Mouse (Mus musculus) lung, embryonic 14.5 days (tissue): ENCODE measurements at regions not wholly inside any gene's neighbourhood (a gene's known extent, or its start where the extent isn't known, plus 50 kb on each side); places are given as distances from the start of the nearest gene placed in this dataset.

Experiments
- ATAC-seq: fragments of 200-750 bp; cut with Nextera tagmentation; 2 replicates; pipeline ENCODE4 v1.8.0; 2017; ENCODE audit warnings: mild to moderate bottlenecking, moderate TSS enrichment, moderate library complexity; ENCODE audit not compliant: insufficient read depth
- DNase-seq: peaks from one replicate; pipeline ENCODE4 v3.0.0-alpha.2; 2015
- H3K27ac ChIP-seq: fragments of 300-500 bp; sonication (generic); 2 replicates; pipeline ENCODE4 v1.5.1; 2014; ENCODE audit warnings: low read depth, mild to moderate bottlenecking, moderate library complexity
- H3K27me3 ChIP-seq: fragments of 300-500 bp; sonication (generic); 2 replicates; pipeline ENCODE4 v1.6.1; 2014; ENCODE audit warnings: low read length, control low read depth; ENCODE audit not compliant: insufficient read depth
- H3K36me3 ChIP-seq: fragments of 300-500 bp; sonication (generic); 2 replicates; pipeline ENCODE4 v1.6.1; 2014; ENCODE audit warnings: control low read depth; ENCODE audit not compliant: insufficient read depth
- H3K4me1 ChIP-seq: fragments of 300-500 bp; sonication (generic); 2 replicates; pipeline ENCODE4 v1.6.1; 2014; ENCODE audit warnings: antibody characterized with exemption, control low read depth; ENCODE audit not compliant: insufficient read depth
- H3K4me2 ChIP-seq: fragments of 300-500 bp; sonication (generic); 2 replicates; pipeline ENCODE4 v1.6.1; 2014; ENCODE audit warnings: mild to moderate bottlenecking
- H3K4me3 ChIP-seq: fragments of 300-500 bp; sonication (generic); 2 replicates; pipeline ENCODE4 v1.5.1; 2014; ENCODE audit warnings: low read depth, low read length
- H3K9ac ChIP-seq: fragments of 300-500 bp; sonication (generic); 2 replicates; pipeline ENCODE4 v1.6.1; 2014
- H3K9me3 ChIP-seq: fragments of 300-500 bp; sonication (generic); 2 replicates; pipeline ENCODE4 v1.6.1; 2016; ENCODE audit warnings: low read depth, low read length, control low read depth
- CTCF ChIP-seq: IDR thresholded peaks from 2 replicates; pipeline ENCODE4 v1.5.1; 2016; ENCODE audit warnings: antibody characterized with exemption, low read depth
- WGBS: fragments of 180-500 bp; shearing (Covaris S2); extraction: QIAGEN DNeasy Blood & Tissue Kit; methylation state at CpG from one replicate; pipeline ENCODE4 v1.1.7; 2014; 5-methylcytosine and 5-hydroxymethylcytosine counted together

- Histone ChIP-seq H3K9ac (no peak overlapping the region), H3K9me3 (no peaks in the 10 kb centered on the region), H3K4me2 (no peak overlapping the region), H3K27ac (no peak overlapping the region), H3K4me1 (no peaks in the 10 kb centered on the region), H3K36me3 (no peaks in the 10 kb centered on the region), H3K27me3 (no peaks in the 10 kb centered on the region), H3K4me3 (no peak overlapping the region)
- TF ChIP-seq CTCF, result no peak
- DNase-seq, result no peak
- ATAC-seq, result no peak
Measured at GRCm38 (mm10) chr8:7956745-7957144, 704.3 kb downstream of the Efnb2 start.

- no peak overlapping the region for H3K27ac ChIP-seq
- TF ChIP-seq CTCF, result no peak
- H3K4me2 ChIP-seq, result no peak overlapping the region
- DNase-seq (no peak), ATAC-seq (no peak)
- no peak overlapping the region for H3K4me3 ChIP-seq
- H3K4me1 ChIP-seq, result no peaks in the 10 kb centered on the region
- H3K36me3 ChIP-seq, result no peaks in the 10 kb centered on the region
- no peaks in the 10 kb centered on the region for H3K27me3 ChIP-seq
- no peaks in the 10 kb centered on the region for H3K9me3 ChIP-seq
- no peak overlapping the region for H3K9ac ChIP-seq
- 75% methylated on average over 3 of the region's 3 CpGs for WGBS
Measured at GRCm38 (mm10) chr8:7954851-7955250, 706.2 kb downstream of the Efnb2 start.

- Histone ChIP-seq H3K9me3 (no peaks in the 10 kb centered on the region), H3K27me3 (no peaks in the 10 kb centered on the region), H3K27ac (no peak overlapping the region), H3K36me3 (no peaks in the 10 kb centered on the region), H3K4me1 (no peaks in the 10 kb centered on the region), H3K9ac (no peak overlapping the region), H3K4me2 (no peak overlapping the region), H3K4me3 (no peak overlapping the region)
- 80% methylated on average over 10 of the region's 10 CpGs for WGBS
- no peak for TF ChIP-seq CTCF
- ATAC-seq, result no peak
- DNase-seq, result no peak
Measured at GRCm38 (mm10) chr8:7945966-7946775, 714.9 kb downstream of the Efnb2 start.

GRCm38 (mm10) chr8:7936596-7936995 lies 724.4 kb downstream of the Efnb2 start:
- ATAC-seq (no peak), DNase-seq (no peak)
- no peak for TF ChIP-seq CTCF
- no peak overlapping the region for H3K4me3 ChIP-seq
- H3K4me2 ChIP-seq, result no peak overlapping the region
- no peaks in the 10 kb centered on the region for H3K9me3 ChIP-seq
- no peak overlapping the region for H3K9ac ChIP-seq
- no peaks in the 10 kb centered on the region for H3K36me3 ChIP-seq
- WGBS, result 88% methylated on average over 2 of the region's 2 CpGs
- no peak overlapping the region for H3K27ac ChIP-seq
- no peaks in the 10 kb centered on the region for H3K27me3 ChIP-seq
- no peaks in the 10 kb centered on the region for H3K4me1 ChIP-seq

- Histone ChIP-seq H3K27me3 (no peaks in the 10 kb centered on the region), H3K36me3 (no peaks in the 10 kb centered on the region), H3K9ac (no peak overlapping the region), H3K4me2 (no peak overlapping the region; the same call in 1 of the 2 replicates), H3K27ac (no peak overlapping the region), H3K4me1 (0 out of 2 replicates have a peak, but pooled peaks cover 3% of the 10 kb centered on the region), H3K9me3 (no peaks in the 10 kb centered on the region), H3K4me3 (no peak overlapping the region)
- ATAC-seq (no peak), DNase-seq (peak; percentile 24)
- WGBS, result 27% methylated on average over 8 of the region's 8 CpGs
- no peak for TF ChIP-seq CTCF
Measured at GRCm38 (mm10) chr8:7919416-7919815, 741.6 kb downstream of the Efnb2 start.

GRCm38 (mm10) chr8:7894338-7894737 lies 766.7 kb downstream of the Efnb2 start:
- no peak for ATAC-seq
- no peak for TF ChIP-seq CTCF

GRCm38 (mm10) chr8:7853169-7853568 lies 807.9 kb downstream of the Efnb2 start:
- Histone ChIP-seq H3K9ac (no peak overlapping the region), H3K36me3 (no peaks in the 10 kb centered on the region), H3K4me2 (no peak overlapping the region), H3K9me3 (no peaks in the 10 kb centered on the region), H3K27me3 (no peaks in the 10 kb centered on the region), H3K4me1 (no peaks in the 10 kb centered on the region), H3K27ac (no peak overlapping the region), H3K4me3 (no peak overlapping the region)
- DNase-seq (no peak), ATAC-seq (no peak)
- no peak for TF ChIP-seq CTCF
- 92% methylated on average over 1 of the region's 1 CpGs for WGBS

More at GRCm38 (mm10) chr8:7894338-7894737, 766.7 kb downstream of the Efnb2 start:
- 59% methylated on average over 3 of the region's 3 CpGs for WGBS
- Histone ChIP-seq H3K9me3 (no peaks in the 10 kb centered on the region), H3K4me3 (no peak overlapping the region), H3K36me3 (no peaks in the 10 kb centered on the region), H3K9ac (no peak overlapping the region), H3K27me3 (no peaks in the 10 kb centered on the region), H3K4me1 (no peaks in the 10 kb centered on the region), H3K4me2 (no peak overlapping the region), H3K27ac (no peak overlapping the region)
- DNase-seq, result no peak

GRCm38 (mm10) chr8:7850573-7850972 lies 810.5 kb downstream of the Efnb2 start:
- no peak overlapping the region for H3K9ac ChIP-seq
- no peak for TF ChIP-seq CTCF
- no peak overlapping the region for H3K4me2 ChIP-seq
- H3K27ac ChIP-seq, result no peak overlapping the region
- no peaks in the 10 kb centered on the region for H3K4me1 ChIP-seq
- H3K36me3 ChIP-seq, result no peaks in the 10 kb centered on the region
- no peaks in the 10 kb centered on the region for H3K9me3 ChIP-seq
- no peaks in the 10 kb centered on the region for H3K27me3 ChIP-seq
- ATAC-seq (no peak), DNase-seq (no peak)
- no peak overlapping the region for H3K4me3 ChIP-seq
